Mouse (Mus musculus): ENCODE data around the gene Rab23. TPM values are rescaled to one million over a fixed set of nuclear protein-coding genes. Genes with fewer than 3 reads are reported as not detected.

The Rab23 gene
- polyA plus RNA-seq, 1 experiment: not detected

GRCm38 (mm10) chr1:33717636-33718035, 2.1 kb upstream of the Rab23 start:
- Histone ChIP-seq H3K27ac (ENCODE audit: insufficient read depth, low read depth, low read length) (no peak overlapping the region), H3K4me1 (ENCODE audit: control insufficient read depth, insufficient read depth, low read length) (peaks cover 5% of the 10 kb centered on the region; the same call in 1 of the 2 replicates), H3K4me3 (ENCODE audit: insufficient read depth, low read depth, low read length) (no peak overlapping the region)
- TF ChIP-seq POLR2A (IDR thresholded peaks at IDR 0.05; ENCODE audit: insufficient read depth, low read depth, low read length) (no peak), CTCF (IDR thresholded peaks at IDR 0.05; ENCODE audit: insufficient read depth, low read depth, low read length) (no peak)
- 96% methylated on average over 1 of the region's 1 CpGs for WGBS

GRCm38 (mm10) chr1:33720231-33720630, 544 bp downstream of the Rab23 start:
- WGBS: under 1% methylated on average over 41 of the region's 41 CpGs
- no peak for TF ChIP-seq POLR2A (IDR thresholded peaks at IDR 0.05; ENCODE audit: insufficient read depth, low read depth, low read length)
- TF ChIP-seq CTCF (IDR thresholded peaks at IDR 0.05; ENCODE audit: insufficient read depth, low read depth, low read length): no peak
- Histone ChIP-seq H3K27ac (ENCODE audit: insufficient read depth, low read depth, low read length) (peak overlapping the region; percentile 74), H3K4me1 (ENCODE audit: control insufficient read depth, insufficient read depth, low read length) (peaks cover 3% of the 10 kb centered on the region; the same call in 1 of the 2 replicates), H3K4me3 (ENCODE audit: insufficient read depth, low read depth, low read length) (peak overlapping the region; percentile 80)

- 54% methylated on average over 7 of the region's 7 CpGs for WGBS
- Histone ChIP-seq H3K27ac (ENCODE audit: insufficient read depth, low read depth, low read length) (no peak overlapping the region), H3K4me3 (ENCODE audit: insufficient read depth, low read depth, low read length) (peak overlapping the region; percentile 29; the same call in 1 of the 2 replicates), H3K4me1 (ENCODE audit: control insufficient read depth, insufficient read depth, low read length) (peaks cover 3% of the 10 kb centered on the region; the same call in 1 of the 2 replicates)
- TF ChIP-seq CTCF (IDR thresholded peaks at IDR 0.05; ENCODE audit: insufficient read depth, low read depth, low read length) (no peak), POLR2A (IDR thresholded peaks at IDR 0.05; ENCODE audit: insufficient read depth, low read depth, low read length) (no peak)
Measured at GRCm38 (mm10) chr1:33721020-33721419, 1.3 kb downstream of the Rab23 start.

- Histone ChIP-seq H3K27ac (ENCODE audit: insufficient read depth, low read depth, low read length) (no peak overlapping the region), H3K4me3 (ENCODE audit: insufficient read depth, low read depth, low read length) (no peak overlapping the region), H3K4me1 (ENCODE audit: control insufficient read depth, insufficient read depth, low read length) (peaks cover 3% of the 10 kb centered on the region; the same call in 1 of the 2 replicates)
- WGBS: 83% methylated on average over 6 of the region's 6 CpGs
- TF ChIP-seq CTCF (IDR thresholded peaks at IDR 0.05; ENCODE audit: insufficient read depth, low read depth, low read length): no peak
- no peak for TF ChIP-seq POLR2A (IDR thresholded peaks at IDR 0.05; ENCODE audit: insufficient read depth, low read depth, low read length)
Measured at GRCm38 (mm10) chr1:33724516-33724915, 4.8 kb downstream of the Rab23 start.

GRCm38 (mm10) chr1:33725086-33725485, 5.4 kb downstream of the Rab23 start:
- WGBS: 95% methylated on average over 5 of the region's 5 CpGs
- TF ChIP-seq POLR2A (IDR thresholded peaks at IDR 0.05; ENCODE audit: insufficient read depth, low read depth, low read length) (no peak), CTCF (IDR thresholded peaks at IDR 0.05; ENCODE audit: insufficient read depth, low read depth, low read length) (no peak)
- no peak overlapping the region for H3K27ac ChIP-seq (ENCODE audit: insufficient read depth, low read depth, low read length)
- H3K4me1 ChIP-seq (ENCODE audit: control insufficient read depth, insufficient read depth, low read length): peaks cover 3% of the 10 kb centered on the region; the same call in 1 of the 2 replicates
- no peak overlapping the region for H3K4me3 ChIP-seq (ENCODE audit: insufficient read depth, low read depth, low read length)

GRCm38 (mm10) chr1:33733044-33733443, 13.4 kb downstream of the Rab23 start:
- no peaks in the 10 kb centered on the region for H3K4me1 ChIP-seq (ENCODE audit: control insufficient read depth, insufficient read depth, low read length)
- 82% methylated on average over 9 of the region's 9 CpGs for WGBS
- H3K27ac ChIP-seq (ENCODE audit: insufficient read depth, low read depth, low read length): no peak overlapping the region
- TF ChIP-seq CTCF (IDR thresholded peaks at IDR 0.05; ENCODE audit: insufficient read depth, low read depth, low read length) (no peak), POLR2A (IDR thresholded peaks at IDR 0.05; ENCODE audit: insufficient read depth, low read depth, low read length) (no peak)
- no peak overlapping the region for H3K4me3 ChIP-seq (ENCODE audit: insufficient read depth, low read depth, low read length)

- H3K27ac ChIP-seq (ENCODE audit: insufficient read depth, low read depth, low read length): no peak overlapping the region
- no peaks in the 10 kb centered on the region for H3K4me1 ChIP-seq (ENCODE audit: control insufficient read depth, insufficient read depth, low read length)
- no peak overlapping the region for H3K4me3 ChIP-seq (ENCODE audit: insufficient read depth, low read depth, low read length)
- TF ChIP-seq CTCF (IDR thresholded peaks at IDR 0.05; ENCODE audit: insufficient read depth, low read depth, low read length): no peak
- TF ChIP-seq POLR2A (IDR thresholded peaks at IDR 0.05; ENCODE audit: insufficient read depth, low read depth, low read length): no peak
- WGBS: 74% methylated on average over 5 of the region's 5 CpGs
Measured at GRCm38 (mm10) chr1:33734001-33734685, 14.5 kb downstream of the Rab23 start.

GRCm38 (mm10) chr1:33738281-33738680, 18.6 kb downstream of the Rab23 start:
- 90% methylated on average over 11 of the region's 11 CpGs for WGBS
- TF ChIP-seq POLR2A (IDR thresholded peaks at IDR 0.05; ENCODE audit: insufficient read depth, low read depth, low read length) (no peak), CTCF (IDR thresholded peaks at IDR 0.05; ENCODE audit: insufficient read depth, low read depth, low read length) (no peak)
- Histone ChIP-seq H3K4me1 (ENCODE audit: control insufficient read depth, insufficient read depth, low read length) (no peaks in the 10 kb centered on the region), H3K27ac (ENCODE audit: insufficient read depth, low read depth, low read length) (no peak overlapping the region), H3K4me3 (ENCODE audit: insufficient read depth, low read depth, low read length) (no peak overlapping the region)

- no peak for TF ChIP-seq POLR2A (IDR thresholded peaks at IDR 0.05; ENCODE audit: insufficient read depth, low read depth, low read length)
- no peak for TF ChIP-seq CTCF (IDR thresholded peaks at IDR 0.05; ENCODE audit: insufficient read depth, low read depth, low read length)
- Histone ChIP-seq H3K4me1 (ENCODE audit: control insufficient read depth, insufficient read depth, low read length) (no peaks in the 10 kb centered on the region), H3K27ac (ENCODE audit: insufficient read depth, low read depth, low read length) (no peak overlapping the region), H3K4me3 (ENCODE audit: insufficient read depth, low read depth, low read length) (no peak overlapping the region)
- WGBS: 83% methylated on average over 11 of the region's 11 CpGs
Measured at GRCm38 (mm10) chr1:33738681-33739278, 19.1 kb downstream of the Rab23 start.

All from olfactory bulb, adult 2 months (tissue).